Mouse (Mus musculus): ENCODE data around the gene Ndufaf3.
"Not testable (repeated sequence)": the region's sequence is repeated elsewhere in the genome, so short reads cannot be mapped to it uniquely, and the experiment has no call there.

The Ndufaf3 gene

GRCm38 (mm10) chr9:108566815-108567776 is at the start of gene Ndufaf3:
Gene Ndufaf3, minus strand, starts transcription at chr9:108567434.
- DNase-seq (ENCODE audit: low read depth, low spot score) = peak; percentile 93

GRCm38 (mm10) chr9:108611488-108611887 is 44.3 kb upstream of the Ndufaf3 start:
- no peak for DNase-seq (ENCODE audit: low read depth, low spot score)

GRCm38 (mm10) chr9:108608889-108609288 is 41.7 kb upstream of the Ndufaf3 start:
- no peak for DNase-seq (ENCODE audit: low read depth, low spot score)

GRCm38 (mm10) chr9:108607929-108608328 is 40.7 kb upstream of the Ndufaf3 start:
- not testable (repeated sequence) for DNase-seq (ENCODE audit: low read depth, low spot score)

GRCm38 (mm10) chr9:108601986-108602385 is 34.8 kb upstream of the Ndufaf3 start:
- no peak for DNase-seq (ENCODE audit: low read depth, low spot score)

- DNase-seq (ENCODE audit: low read depth, low spot score) = no peak
Measured at GRCm38 (mm10) chr9:108600011-108600410, 32.8 kb upstream of the Ndufaf3 start.

GRCm38 (mm10) chr9:108599021-108599566 is 31.9 kb upstream of the Ndufaf3 start:
- DNase-seq (ENCODE audit: low read depth, low spot score) = no peak

- DNase-seq (ENCODE audit: low read depth, low spot score) = no peak
Measured at GRCm38 (mm10) chr9:108596998-108597764, 29.9 kb upstream of the Ndufaf3 start, which contains the start of gene P4htm. Gene P4htm, minus strand, starts transcription at chr9:108597667.

GRCm38 (mm10) chr9:108594354-108594753 is 27.1 kb upstream of the Ndufaf3 start:
- DNase-seq (ENCODE audit: low read depth, low spot score) = no peak

- no peak for DNase-seq (ENCODE audit: low read depth, low spot score)
Measured at GRCm38 (mm10) chr9:108591462-108591861, 24.2 kb upstream of the Ndufaf3 start.

GRCm38 (mm10) chr9:108589229-108589628 is 22.0 kb upstream of the Ndufaf3 start:
- peak; percentile 21 for DNase-seq (ENCODE audit: low read depth, low spot score)

- DNase-seq (ENCODE audit: low read depth, low spot score) = no peak
Measured at GRCm38 (mm10) chr9:108587571-108588180, 20.4 kb upstream of the Ndufaf3 start.

GRCm38 (mm10) chr9:108579344-108579690 is 12.1 kb upstream of the Ndufaf3 start:
- no peak for DNase-seq (ENCODE audit: low read depth, low spot score)

GRCm38 (mm10) chr9:108578545-108579343 is 11.5 kb upstream of the Ndufaf3 start, which contains the start of gene Wdr6:
Gene Wdr6, minus strand, starts transcription at chr9:108578739.
- peak; percentile 91 for DNase-seq (ENCODE audit: low read depth, low spot score)

GRCm38 (mm10) chr9:108577934-108578544 is 10.8 kb upstream of the Ndufaf3 start:
- DNase-seq (ENCODE audit: low read depth, low spot score) = peak; percentile 68

GRCm38 (mm10) chr9:108577025-108577424 is 9.8 kb upstream of the Ndufaf3 start:
- no peak for DNase-seq (ENCODE audit: low read depth, low spot score)

GRCm38 (mm10) chr9:108575321-108576297 is 8.4 kb upstream of the Ndufaf3 start:
- no peak for DNase-seq (ENCODE audit: low read depth, low spot score)

- no peak for DNase-seq (ENCODE audit: low read depth, low spot score)
Measured at GRCm38 (mm10) chr9:108574921-108575320, 7.7 kb upstream of the Ndufaf3 start.

All from 3T3-L1 (cell line).